Mouse (Mus musculus) cerebellum, postnatal 14 days (tissue): ENCODE data around the gene Dbn1.
A peak's percentile ranks its signal among the peaks of the same experiment; 100 is the strongest.

ENCODE experiments used
- DNase-seq, 2 experiments: peaks; one replicate each; pipeline ENCODE4 v3.0.0; 2021; ENCODE audit warnings: mixed read lengths in 2 of 2

Gene Dbn1

GRCm38 (mm10) chr13:55476256-55476655 is 11.7 kb downstream of the Dbn1 start:
- no peak for DNase-seq

GRCm38 (mm10) chr13:55475750-55476149 is 12.2 kb downstream of the Dbn1 start:
- DNase-seq, result no peak

- DNase-seq, result peak; percentile 62 to 73
Measured at GRCm38 (mm10) chr13:55474621-55475069, 13.3 kb downstream of the Dbn1 start.

GRCm38 (mm10) chr13:55473961-55474360 is 13.9 kb downstream of the Dbn1 start:
- DNase-seq, result peak in 1 of 2 experiments; percentile 57

- DNase-seq, result peak in 1 of 2 experiments; percentile 56
Measured at GRCm38 (mm10) chr13:55473076-55473831, 14.7 kb downstream of the Dbn1 start.

- peak; percentile 75 to 80 for DNase-seq
Measured at GRCm38 (mm10) chr13:55472132-55473022, 15.5 kb downstream of the Dbn1 start.

GRCm38 (mm10) chr13:55471819-55472131 is 16.1 kb downstream of the Dbn1 start:
- DNase-seq, result no peak

- peak; percentile 93 for DNase-seq
Measured at GRCm38 (mm10) chr13:55471156-55471818, 16.6 kb downstream of the Dbn1 start.

- peak; percentile 93 to 94 for DNase-seq
Measured at GRCm38 (mm10) chr13:55470372-55470771, 17.5 kb downstream of the Dbn1 start.

- DNase-seq, result peak in 1 of 2 experiments; percentile 48
Measured at GRCm38 (mm10) chr13:55468851-55469560, 18.9 kb downstream of the Dbn1 start.

- DNase-seq, result no peak
Measured at GRCm38 (mm10) chr13:55465830-55466440, 22.0 kb downstream of the Dbn1 start.

- no peak for DNase-seq
Measured at GRCm38 (mm10) chr13:55465184-55465583, 22.7 kb downstream of the Dbn1 start.

GRCm38 (mm10) chr13:55464027-55464884 is 23.7 kb downstream of the Dbn1 start, which contains the start of gene Prr7:
TSS of gene Prr7 (plus strand) at chr13:55464267.
- DNase-seq, result peak; percentile 75 to 77

GRCm38 (mm10) chr13:55463399-55464026 is 24.4 kb downstream of the Dbn1 start:
- DNase-seq, result no peak

- DNase-seq, result no peak
Measured at GRCm38 (mm10) chr13:55462965-55463364, 24.9 kb downstream of the Dbn1 start.

- DNase-seq, result peak in 1 of 2 experiments; percentile 59
Measured at GRCm38 (mm10) chr13:55451785-55452549, 35.9 kb downstream of the Dbn1 start.

GRCm38 (mm10) chr13:55451296-55451695 is 36.6 kb downstream of the Dbn1 start:
- peak in 1 of 2 experiments; percentile 22 for DNase-seq

GRCm38 (mm10) chr13:55450511-55450980 is 37.4 kb downstream of the Dbn1 start:
- DNase-seq, result peak; percentile 63 to 67

GRCm38 (mm10) chr13:55449679-55450441 is 38.1 kb downstream of the Dbn1 start:
- DNase-seq, result no peak
